Comparison of ENCODE assay signal across 23 mouse cellular contexts in the genomic region with DNA sequence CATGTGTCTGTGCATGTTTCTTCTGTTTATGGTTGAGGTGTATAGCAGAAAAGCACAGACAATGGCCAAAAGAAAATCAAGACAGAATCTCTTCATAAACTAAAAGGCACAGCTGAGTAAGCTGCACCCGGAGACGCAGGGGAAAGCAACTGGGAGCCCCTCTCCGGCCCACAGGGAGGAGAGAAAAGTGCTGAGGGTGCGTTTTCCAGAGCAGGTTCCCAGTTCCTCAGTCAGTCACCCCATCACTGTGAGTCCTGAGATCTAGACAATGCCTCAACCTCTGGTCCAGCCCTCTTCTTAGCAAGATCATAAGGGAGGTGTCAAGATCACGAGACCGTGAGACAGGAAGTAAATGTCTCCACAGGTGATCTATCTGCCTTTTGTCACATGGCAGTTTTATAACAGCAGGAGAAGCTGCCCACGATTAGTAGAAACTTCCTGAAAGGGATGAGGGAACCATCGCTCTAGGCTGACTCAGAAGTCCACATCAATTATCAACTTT.
DNase-seq lines count a peak whose midpoint lies in the region; ATAC-seq lines count a peak whose summit lies in the region.
"Had no signal": no experiment of that assay in that cellular context is flagged by ENCODE, and none has a peak within 500 bp of the region (broad histone marks: within the 10 kb centered on the region; RNA-seq: fewer than 3 reads in every experiment).

No protein-coding gene starts in this region.

- ATAC-seq in lung, embryonic 16.5 days (ENCODE audit: low read depth), result no peak
- peak; percentile 47 for ATAC-seq in intestine, embryonic 15.5 days
- ATAC-seq in stomach, embryonic 15.5 days (ENCODE audit: insufficient read depth, low FRiP score, low read depth), result no peak
- no peak for ATAC-seq in midbrain, embryonic 11.5 days (ENCODE audit: low FRiP score)
- ATAC-seq: forebrain, embryonic 13.5 days; hindbrain, postnatal 0 days; midbrain, embryonic 13.5 days; Patski had no signal

- no peaks in the 10 kb centered on the region for H3K27me3 ChIP-seq in lung, embryonic 16.5 days (ENCODE audit: control insufficient read depth, insufficient read depth, low read depth, low read length)
- H3K27me3 ChIP-seq in intestine, embryonic 15.5 days (replicated peaks), result no peaks in the 10 kb centered on the region
- H3K27me3 ChIP-seq in stomach, embryonic 15.5 days (replicated peaks), result no peaks in the 10 kb centered on the region
- H3K27me3 ChIP-seq in midbrain, embryonic 11.5 days (ENCODE audit: control insufficient read depth, insufficient read depth, low read length), result no peaks in the 10 kb centered on the region
- H3K27me3 ChIP-seq: liver, embryonic 15.5 days; midbrain, embryonic 13.5 days; Patski had no signal

- no peaks in the 10 kb centered on the region for H3K36me3 ChIP-seq in lung, embryonic 16.5 days (ENCODE audit: control insufficient read depth, insufficient read depth, low read length)
- H3K36me3 ChIP-seq in intestine, embryonic 15.5 days, result no peaks in the 10 kb centered on the region
- H3K36me3 ChIP-seq in stomach, embryonic 15.5 days, result no peaks in the 10 kb centered on the region
- no peaks in the 10 kb centered on the region for H3K36me3 ChIP-seq in midbrain, embryonic 11.5 days (ENCODE audit: control insufficient read depth, insufficient read depth, low read length)
- H3K36me3 ChIP-seq: liver, embryonic 15.5 days; midbrain, embryonic 13.5 days had no signal

- no peak overlapping the region for H3K4me3 ChIP-seq in lung, embryonic 16.5 days (ENCODE audit: low read length)
- H3K4me3 ChIP-seq in intestine, embryonic 15.5 days (replicated peaks), result no peak overlapping the region
- H3K4me3 ChIP-seq in stomach, embryonic 15.5 days (replicated peaks), result no peak overlapping the region
- H3K4me3 ChIP-seq in midbrain, embryonic 11.5 days (ENCODE audit: low read depth, low read length), result no peak overlapping the region
- H3K4me3 ChIP-seq: erythroblast, embryonic 14.5 days; forebrain, embryonic 13.5 days; left cerebral cortex, adult 2 months; liver, embryonic 15.5 days; midbrain, embryonic 13.5 days had no signal

- 34% methylated on average over 8 of the region's 8 CpGs for WGBS in lung, embryonic 16.5 days
- whole genome bisulfite sequencing in intestine, embryonic 15.5 days, result 42% methylated on average over 8 of the region's 8 CpGs
- WGBS in stomach, embryonic 15.5 days, result 35% methylated on average over 8 of the region's 8 CpGs
- WGBS in midbrain, embryonic 11.5 days, result 70% methylated on average over 8 of the region's 8 CpGs

- no peak overlapping the region for H3K9ac ChIP-seq in lung, embryonic 16.5 days (ENCODE audit: low read length)
- H3K9ac ChIP-seq in intestine, embryonic 15.5 days, result no peak overlapping the region
- no peak overlapping the region for H3K9ac ChIP-seq in stomach, embryonic 15.5 days
- H3K9ac ChIP-seq in midbrain, embryonic 11.5 days (ENCODE audit: low read length), result no peak overlapping the region
- H3K9ac ChIP-seq: forebrain, embryonic 13.5 days; liver, embryonic 15.5 days; midbrain, embryonic 13.5 days had no signal

- no peak overlapping the region for H3K4me2 ChIP-seq in lung, embryonic 16.5 days (ENCODE audit: low read depth, low read length)
- no peak overlapping the region for H3K4me2 ChIP-seq in intestine, embryonic 15.5 days (replicated peaks)
- no peak overlapping the region for H3K4me2 ChIP-seq in stomach, embryonic 15.5 days
- no peak overlapping the region for H3K4me2 ChIP-seq in midbrain, embryonic 11.5 days
- H3K4me2 ChIP-seq: forebrain, embryonic 13.5 days; liver, embryonic 15.5 days; midbrain, embryonic 13.5 days had no signal

- DNase-seq in lung, postnatal 10 days, result no peak
- peak; percentile 95 for DNase-seq in R1 (ENCODE audit: low read depth, low spot score)
- no peak for DNase-seq in layer of hippocampus, postnatal 14 days (ENCODE audit: low spot score in 2 of 2)
- DNase-seq in kidney, adult 8-10 months, result no peak
- DNase-seq in midbrain, embryonic 11.5 days (ENCODE audit: low spot score, missing footprints), result no peak
- DNase-seq: adrenal gland, postnatal 14 days; cerebellum, postnatal 14 days; embryo, embryonic 11 days; gastrocnemius, postnatal 14 days; heart, adult 18-20 months; heart, postnatal 36 days; kidney, postnatal 14 days; spleen, adult 18-20 months had no signal

- H3K27ac ChIP-seq in lung, embryonic 16.5 days (ENCODE audit: low read length), result peak overlapping the region; percentile 88
- no peak overlapping the region for H3K27ac ChIP-seq in intestine, embryonic 15.5 days
- H3K27ac ChIP-seq in stomach, embryonic 15.5 days, result peak overlapping the region; percentile 23; the same call in 1 of the 2 replicates
- no peak overlapping the region for H3K27ac ChIP-seq in midbrain, embryonic 11.5 days (ENCODE audit: low read depth, low read length)
- H3K27ac ChIP-seq: forebrain, embryonic 13.5 days; hindbrain, postnatal 0 days; left cerebral cortex, adult 2 months; liver, embryonic 15.5 days; midbrain, embryonic 13.5 days had no signal

- peaks cover 7% of the 10 kb centered on the region; the same call in 1 of the 2 replicates for H3K4me1 ChIP-seq in lung, embryonic 16.5 days (replicated peaks; ENCODE audit: control insufficient read depth, insufficient read depth, low read length)
- H3K4me1 ChIP-seq in intestine, embryonic 15.5 days (replicated peaks), result no peaks in the 10 kb centered on the region
- peaks cover 5% of the 10 kb centered on the region; the same call in 1 of the 2 replicates for H3K4me1 ChIP-seq in stomach, embryonic 15.5 days
- no peaks in the 10 kb centered on the region for H3K4me1 ChIP-seq in midbrain, embryonic 11.5 days (ENCODE audit: control insufficient read depth, insufficient read depth, low read length)
- H3K4me1 ChIP-seq: forebrain, embryonic 13.5 days; liver, embryonic 15.5 days; midbrain, embryonic 13.5 days had no signal

- H3K9me3 ChIP-seq in lung, embryonic 16.5 days (ENCODE audit: control insufficient read depth, low read length), result no peaks in the 10 kb centered on the region
- H3K9me3 ChIP-seq in intestine, embryonic 15.5 days, result no peaks in the 10 kb centered on the region
- H3K9me3 ChIP-seq in stomach, embryonic 15.5 days, result no peaks in the 10 kb centered on the region
- H3K9me3 ChIP-seq in midbrain, embryonic 11.5 days (ENCODE audit: control insufficient read depth, low read length), result no peaks in the 10 kb centered on the region
- H3K9me3 ChIP-seq: forebrain, embryonic 13.5 days; liver, embryonic 15.5 days; midbrain, embryonic 13.5 days had no signal

Comparison
In these comparisons a context has a peak if more than half of its experiments do, and no peak if none do; other contexts are left out.
1. H3K27ac ChIP-seq: peak in lung, embryonic 16.5 days (single experiment) and stomach, embryonic 15.5 days (single experiment); none in intestine, embryonic 15.5 days (single experiment) and midbrain, embryonic 11.5 days (single experiment).